Mouse (Mus musculus) liver, adult 2 months (tissue): Measurements from ENCODE around the gene Kif1a.

Experiments used
- CTCF ChIP-seq: fragments of 200-500 bp; IDR thresholded peaks from 2 replicates; pipeline ENCODE4 v1.5.1; 2011; ENCODE audit warnings: low read depth, low read length, control low read depth
- POLR2A ChIP-seq: fragments of 200-500 bp; IDR thresholded peaks from 2 replicates; pipeline ENCODE4 v1.6.1; 2011; ENCODE audit warnings: low read length, control low read depth; ENCODE audit not compliant: insufficient read depth; ENCODE audit errors: extremely low read depth

- TF ChIP-seq CTCF = no peak
- TF ChIP-seq POLR2A = no peak
Observed at GRCm38 (mm10) chr1:93063694-93064093, 38.1 kb downstream of the Kif1a start.
